Mouse (Mus musculus) MEL (cell line): Measurements from ENCODE around the gene Gm20708. TPM values are rescaled to one million over a fixed set of nuclear protein-coding genes. Genes with fewer than 3 reads are reported as not detected.

Source experiments
- DNase-seq: peaks from one replicate; pipeline ENCODE4 v3.0.0; 2011; ENCODE audit warnings: low read depth, low spot score
- H3K27ac ChIP-seq: 2 replicates; pipeline ENCODE4 v1.5.1; 2012; ENCODE audit warnings: low read depth, mild to moderate bottlenecking, control low read depth, low read length, moderate library complexity; ENCODE audit not compliant: control insufficient read depth
- H3K27me3 ChIP-seq, 2 experiments: fragments of 150-350 bp in 1 of 2; sonication (generic) in 1 of 2; 2 replicates each; pipeline ENCODE4 v1.6.1; 2012; ENCODE audit warnings: low read length in 2 of 2, mild to moderate bottlenecking in 2 of 2, improper control_type of control experiment in 1 of 2, moderate library complexity in 1 of 2; ENCODE audit not compliant: insufficient read depth in 2 of 2, control insufficient read depth in 1 of 2
- H3K36me3 ChIP-seq, 2 experiments: 2 replicates each; pipeline ENCODE4 v1.6.1; 2012 to 2014; ENCODE audit warnings: low read length in 2 of 2, improper control_type of control experiment in 1 of 2, inconsistent platforms in 1 of 2, mild to moderate bottlenecking in 1 of 2; ENCODE audit not compliant: insufficient read depth in 2 of 2, control insufficient read depth in 1 of 2
- H3K4me1 ChIP-seq, 2 experiments: fragments of 150-350 bp in 1 of 2; sonication (generic) in 1 of 2; 2 replicates each; pipeline ENCODE4 v1.6.1; 2012; ENCODE audit warnings: low read length in 2 of 2, improper control_type of control experiment in 1 of 2, mild to moderate bottlenecking in 1 of 2; ENCODE audit not compliant: insufficient read depth in 2 of 2, control insufficient read depth in 1 of 2
- H3K4me3 ChIP-seq, 2 experiments: fragments of 150-350 bp in 1 of 2; sonication (generic) in 1 of 2; 2 replicates each; pipeline ENCODE4 v1.5.1; 2012; ENCODE audit warnings: low read depth in 2 of 2, low read length in 2 of 2, mild to moderate bottlenecking in 2 of 2, moderate library complexity in 2 of 2, control low read depth in 1 of 2, improper control_type of control experiment in 1 of 2; ENCODE audit not compliant: control insufficient read depth in 1 of 2, insufficient read depth in 1 of 2
- H3K79me2 ChIP-seq: 2 replicates; pipeline ENCODE4 v1.6.1; 2012; ENCODE audit warnings: mild to moderate bottlenecking, low read length, moderate library complexity; ENCODE audit not compliant: control insufficient read depth, poor library complexity, insufficient read depth
- H3K9ac ChIP-seq: 2 replicates; pipeline ENCODE4 v1.6.1; 2012; ENCODE audit warnings: low read depth, mild to moderate bottlenecking, control low read depth, low read length, moderate library complexity; ENCODE audit not compliant: control insufficient read depth, poor library complexity, severe bottlenecking
- H3K9me3 ChIP-seq: fragments of 150-350 bp; sonication (generic); replicated peaks from 2 replicates; pipeline ENCODE4 v1.6.1; 2012; ENCODE audit warnings: mild to moderate bottlenecking, low read length, improper control_type of control experiment, moderate library complexity; ENCODE audit not compliant: insufficient read depth
- CHD1 ChIP-seq: IDR thresholded peaks from 2 replicates; pipeline ENCODE4 v1.6.1; 2012; ENCODE audit warnings: low read depth, mild to moderate bottlenecking, inconsistent platforms, low read length, improper control_type of control experiment
- CTCF ChIP-seq, 3 experiments: IDR thresholded peaks in 2 of 3; conservative IDR thresholded peaks in 1 of 3; 2 replicates each; pipeline ENCODE4 v1.5.1; 2011 to 2012; ENCODE audit warnings: low read length in 3 of 3, low read depth in 2 of 3, mild to moderate bottlenecking in 2 of 3, improper control_type of control experiment in 1 of 3, inconsistent platforms in 1 of 3, mixed read lengths in 1 of 3, moderate library complexity in 1 of 3; ENCODE audit not compliant: control insufficient read depth in 1 of 3, insufficient read depth in 1 of 3, poor library complexity in 1 of 3, severe bottlenecking in 1 of 3
- ELF1 ChIP-seq: IDR thresholded peaks from 2 replicates; pipeline ENCODE4 v1.6.1; 2014; ENCODE audit warnings: low read depth, mild to moderate bottlenecking, inconsistent platforms, low read length, improper control_type of control experiment, moderate library complexity
- EP300 ChIP-seq, 2 experiments: IDR thresholded peaks; 2 replicates each; pipeline ENCODE4 v1.6.1; 2011; ENCODE audit warnings: improper control_type of control experiment in 2 of 2, low read length in 2 of 2, low read depth in 1 of 2, mild to moderate bottlenecking in 1 of 2
- ETS1 ChIP-seq: IDR thresholded peaks from 2 replicates; pipeline ENCODE4 v1.6.1; 2012; ENCODE audit warnings: low read depth, mild to moderate bottlenecking, inconsistent platforms, low read length, improper control_type of control experiment, moderate library complexity
- GABPA ChIP-seq: IDR thresholded peaks from 2 replicates; pipeline ENCODE4 v1.6.1; 2012; ENCODE audit warnings: low read depth, mild to moderate bottlenecking, inconsistent platforms, low read length, improper control_type of control experiment, moderate library complexity
- HCFC1 ChIP-seq: IDR thresholded peaks from 2 replicates; pipeline ENCODE4 v1.6.1; 2012; ENCODE audit warnings: low read depth, mild to moderate bottlenecking, inconsistent platforms, low read length, improper control_type of control experiment, moderate library complexity
- JUND ChIP-seq: IDR thresholded peaks from 2 replicates; pipeline ENCODE4 v1.6.1; 2011; ENCODE audit warnings: low read depth, mild to moderate bottlenecking, improper control_type of control experiment, low read length
- KAT2A ChIP-seq: conservative IDR thresholded peaks from 2 replicates; pipeline ENCODE4 v1.6.1; 2012; ENCODE audit warnings: low read depth, low read length, improper control_type of control experiment, inconsistent platforms
- MAFK ChIP-seq: IDR thresholded peaks from 2 replicates; pipeline ENCODE4 v1.6.1; 2011; ENCODE audit warnings: low read depth, mild to moderate bottlenecking, low read length, improper control_type of control experiment, borderline replicate concordance
- MAX ChIP-seq: IDR thresholded peaks from 2 replicates; pipeline ENCODE4 v1.6.1; 2011; ENCODE audit warnings: low read length, improper control_type of control experiment
- MXI1 ChIP-seq: IDR thresholded peaks from 2 replicates; pipeline ENCODE4 v1.6.1; 2011; ENCODE audit warnings: mild to moderate bottlenecking, low read depth, low read length, improper control_type of control experiment
- MYB ChIP-seq: IDR thresholded peaks from 2 replicates; pipeline ENCODE4 v1.6.1; 2011; ENCODE audit warnings: mild to moderate bottlenecking, low read depth, low read length, improper control_type of control experiment
- MYC ChIP-seq: IDR thresholded peaks from 2 replicates; pipeline ENCODE4 v1.6.1; 2011; ENCODE audit warnings: low read depth, mild to moderate bottlenecking, low read length, improper control_type of control experiment, moderate library complexity
- NELFE ChIP-seq: IDR thresholded peaks from 2 replicates; pipeline ENCODE4 v1.6.1; 2011; ENCODE audit warnings: low read depth, low read length, improper control_type of control experiment
- NRF1 ChIP-seq: IDR thresholded peaks from 2 replicates; pipeline ENCODE4 v1.6.1; 2014; ENCODE audit warnings: low read depth, mild to moderate bottlenecking, inconsistent platforms, low read length, improper control_type of control experiment, moderate library complexity; ENCODE audit not compliant: poor library complexity, insufficient read depth, severe bottlenecking
- POLR2AphosphoS2 ChIP-seq: IDR thresholded peaks from 2 replicates; pipeline ENCODE4 v1.6.1; 2011; ENCODE audit warnings: low read length, improper control_type of control experiment
- POLR2AphosphoS5 ChIP-seq: IDR thresholded peaks from 2 replicates; pipeline ENCODE4 v1.6.1; 2012; ENCODE audit warnings: low read depth, borderline replicate concordance, mild to moderate bottlenecking, inconsistent platforms, low read length, moderate library complexity, mixed read lengths
- RCOR1 ChIP-seq: IDR thresholded peaks from 2 replicates; pipeline ENCODE4 v1.6.1; 2012; ENCODE audit warnings: low read depth, mild to moderate bottlenecking, inconsistent platforms, low read length, improper control_type of control experiment
- SMC3 ChIP-seq: IDR thresholded peaks from 2 replicates; pipeline ENCODE4 v1.6.1; 2011; ENCODE audit warnings: low read depth, low read length, improper control_type of control experiment
- TAL1 ChIP-seq: IDR thresholded peaks from 2 replicates; pipeline ENCODE4 v1.6.1; 2012; ENCODE audit warnings: mild to moderate bottlenecking, inconsistent platforms, low read length, moderate library complexity, mixed read lengths
- TBP ChIP-seq: IDR thresholded peaks from 2 replicates; pipeline ENCODE4 v1.8.0; 2011; ENCODE audit warnings: low read depth, low read length, improper control_type of control experiment
- TCF12 ChIP-seq: IDR thresholded peaks from 2 replicates; pipeline ENCODE4 v1.6.1; 2014; ENCODE audit warnings: low read depth, mild to moderate bottlenecking, inconsistent platforms, low read length, improper control_type of control experiment, moderate library complexity
- UBTF ChIP-seq: IDR thresholded peaks from 2 replicates; pipeline ENCODE4 v1.6.1; 2012; ENCODE audit warnings: low read depth, mild to moderate bottlenecking, inconsistent platforms, low read length, improper control_type of control experiment, moderate library complexity, borderline replicate concordance; ENCODE audit not compliant: insufficient read depth
- USF2 ChIP-seq, 2 experiments: IDR thresholded peaks; 2 replicates each; pipeline ENCODE4 v1.6.1; 2011 to 2012; ENCODE audit warnings: improper control_type of control experiment in 2 of 2, low read length in 2 of 2, borderline replicate concordance in 1 of 2, inconsistent platforms in 1 of 2, low read depth in 1 of 2, mild to moderate bottlenecking in 1 of 2; ENCODE audit not compliant: insufficient read depth in 1 of 2
- ZKSCAN1 ChIP-seq: IDR thresholded peaks from 2 replicates; pipeline ENCODE4 v1.6.1; 2012; ENCODE audit warnings: low read depth, mild to moderate bottlenecking, inconsistent platforms, low read length, improper control_type of control experiment, moderate library complexity
- ZMIZ1 ChIP-seq: IDR thresholded peaks from 2 replicates; pipeline ENCODE4 v1.6.1; 2012; ENCODE audit warnings: low read depth, mild to moderate bottlenecking, inconsistent platforms, low read length, improper control_type of control experiment, moderate library complexity
- ZNF384 ChIP-seq: IDR thresholded peaks from 2 replicates; pipeline ENCODE4 v1.6.1; 2012; ENCODE audit warnings: low read depth, mild to moderate bottlenecking, inconsistent platforms, low read length, improper control_type of control experiment
- polyA plus RNA-seq, 2 experiments: library from polyadenylated mRNA; stranded (reverse) in 1 of 2; unstranded in 1 of 2; fragments of >175 nt in 1 of 2; fragments of >200 nt in 1 of 2; gene quantifications; 2 replicates each; pipeline versions ENCODE4 v1.2.1 to v1.2.4; 2012; ENCODE audit warnings: low replicate concordance in 2 of 2, low read depth in 1 of 2; ENCODE audit not compliant: insufficient read length in 2 of 2, insufficient read depth in 1 of 2, missing spikeins in 1 of 2
- total RNA-seq: library from RNA; depleted of rRNA; stranded (reverse); fragments of 300-350 nt; gene quantifications from 2 replicates; pipeline ENCODE4 v1.2.3, GENCODE M21; 2012

The Gm20708 gene
- total and polyA plus RNA-seq, 3 experiments = 0.70 to 0.85 TPM; not detected in 1

- H3K4me3 ChIP-seq = peak overlapping the region; percentile 67 to 74
- TF ChIP-seq NELFE (no peak), MXI1 (0 out of 2 replicates have a peak, but pooled peaks have one; percentile 8)
- DNase-seq = peak; percentile 76
- no peaks in the 10 kb centered on the region for H3K27me3 ChIP-seq
- H3K9ac ChIP-seq = peak overlapping the region; percentile 77
- H3K36me3 ChIP-seq = no peaks in the 10 kb centered on the region; a peak in 2 of 4 replicates
- no peaks in the 10 kb centered on the region for H3K9me3 ChIP-seq
- H3K79me2 ChIP-seq = peaks cover 34% of the 10 kb centered on the region
- H3K4me1 ChIP-seq = peaks cover 3 to 13% of the 10 kb centered on the region in 2 experiments; a peak in 2 of 4 replicates
- peak overlapping the region; percentile 96 for H3K27ac ChIP-seq
These were observed 30.5 kb upstream of the Gm20708 start for GRCm38 (mm10) chr11:117778851-117779433.

- peak overlapping the region; percentile 67 to 74 for H3K4me3 ChIP-seq
- H3K4me1 ChIP-seq = peaks cover 3 to 13% of the 10 kb centered on the region in 2 experiments; a peak in 2 of 4 replicates
- H3K79me2 ChIP-seq = peaks cover 34% of the 10 kb centered on the region
- no peaks in the 10 kb centered on the region for H3K9me3 ChIP-seq
- H3K9ac ChIP-seq = peak overlapping the region; percentile 77
- H3K36me3 ChIP-seq = no peaks in the 10 kb centered on the region
- peak; percentile 73 for DNase-seq
- no peaks in the 10 kb centered on the region for H3K27me3 ChIP-seq
- H3K27ac ChIP-seq = peak overlapping the region; percentile 96
- TF ChIP-seq GABPA (no peak), ZMIZ1 (peak; percentile 57; the same call in 1 of the 2 replicates), MAFK (no peak), POLR2AphosphoS5 (no peak), MYC (no peak), ZKSCAN1 (no peak), POLR2AphosphoS2 (no peak), KAT2A (no peak; the same call in 1 of the 2 replicates), NRF1 (peak; percentile 19; the same call in 1 of the 2 replicates), MYB (no peak), JUND (no peak), UBTF (no peak), CTCF (IDR thresholded peaks at IDR 0.05 in 2 of 3, conservative IDR thresholded peaks at IDR 0.05 in 1 of 3; ENCODE audit: control insufficient read depth in 1 of 3, insufficient read depth in 1 of 3, low read depth in 2 of 3, low read length in 3 of 3, poor library complexity in 1 of 3, severe bottlenecking in 1 of 3) (no peak), NELFE (peak; percentile 65), RCOR1 (no peak), EP300 (IDR thresholded peaks at IDR 0.05; ENCODE audit: low read depth in 1 of 2, low read length in 2 of 2) (no peak; a peak in 1 of 4 replicates), TCF12 (no peak), TBP (peak; percentile 34; the same call in 1 of the 2 replicates), ZNF384 (no peak), CHD1 (no peak), TAL1 (no peak), ELF1 (0 out of 2 replicates have a peak, but pooled peaks have one; percentile 63), ETS1 (peak; percentile 24; the same call in 1 of the 2 replicates), MAX (peak; percentile 51), SMC3 (0 out of 2 replicates have a peak, but pooled peaks have one; percentile 4), USF2 (IDR thresholded peaks at IDR 0.05; ENCODE audit: borderline replicate concordance in 1 of 2, insufficient read depth in 1 of 2, low read depth in 1 of 2, low read length in 2 of 2) (no peak), MXI1 (no peak; the same call in 1 of the 2 replicates), HCFC1 (peak; percentile 47)
These were observed 29.9 kb upstream of the Gm20708 start for GRCm38 (mm10) chr11:117779434-117780198.
